Comparison of ENCODE assay signal across 8 mouse cellular contexts in genomic region chr13:109901811-109902210, GRCm38 (mm10).
DNase-seq lines count a peak whose midpoint lies in the region; ATAC-seq and TF ChIP-seq lines count a peak whose summit lies in the region.

No protein-coding gene starts in this region.

- peak overlapping the region; percentile 83 for H3K4me3 ChIP-seq in layer of hippocampus, adult 2 months
- peak overlapping the region; percentile 76 for H3K4me3 ChIP-seq in embryonic facial prominence, embryonic 15.5 days (replicated peaks)
- peak overlapping the region; percentile 66; the same call in 1 of the 2 replicates for H3K4me3 ChIP-seq in intestine, postnatal 0 days (ENCODE audit: low read depth, low read length)
- H3K4me3 ChIP-seq in myocyte, result no peak overlapping the region
- H3K4me3 ChIP-seq in kidney, adult 2 months (ENCODE audit: insufficient read depth, low read depth, low read length), result no peak overlapping the region

- no peak for TF ChIP-seq POLR2A in myocyte (IDR thresholded peaks at IDR 0.05; ENCODE audit: insufficient read length, low read depth)
- TF ChIP-seq POLR2A in kidney, adult 2 months (IDR thresholded peaks at IDR 0.05; ENCODE audit: low read depth, low read length), result no peak

- no peak for ATAC-seq in embryonic facial prominence, embryonic 15.5 days (ENCODE audit: insufficient number of reproducible peaks, low FRiP score, low TSS enrichment, low read depth)
- ATAC-seq in intestine, postnatal 0 days, result no peak

- peak overlapping the region; percentile 92 for H3K4me2 ChIP-seq in embryonic facial prominence, embryonic 15.5 days (replicated peaks)
- H3K4me2 ChIP-seq in intestine, postnatal 0 days (replicated peaks; ENCODE audit: low read depth), result peak overlapping the region; percentile 88; the same call in 1 of the 2 replicates
- peak overlapping the region; percentile 66 for H3K4me2 ChIP-seq in myocyte (ENCODE audit: low read depth)

- H3K9me3 ChIP-seq in embryonic facial prominence, embryonic 15.5 days (replicated peaks), result no peaks in the 10 kb centered on the region
- H3K9me3 ChIP-seq in intestine, postnatal 0 days (ENCODE audit: control insufficient read depth), result no peaks in the 10 kb centered on the region

- WGBS in embryonic facial prominence, embryonic 15.5 days, result 63% methylated on average over 5 of the region's 5 CpGs
- WGBS in intestine, postnatal 0 days, result 69% methylated on average over 5 of the region's 5 CpGs
- WGBS in kidney, adult 2 months, result 72% methylated on average over 5 of the region's 5 CpGs

- H3ac ChIP-seq in myocyte (ENCODE audit: control insufficient read depth, insufficient read length), result no peak overlapping the region

- DNase-seq in layer of hippocampus, adult 2 months (ENCODE audit: low spot score in 2 of 2), result no peak
- DNase-seq in layer of hippocampus, adult 8-10 months (ENCODE audit: low spot score in 2 of 2), result no peak
- DNase-seq in adrenal gland, postnatal 25 days, result no peak
- no peak for DNase-seq in gastrocnemius, adult 18-20 months (ENCODE audit: low spot score)
- DNase-seq in kidney, adult 2 months, result no peak

- no peak for TF ChIP-seq CTCF in layer of hippocampus, adult 2 months (conservative IDR thresholded peaks at IDR 0.05)
- TF ChIP-seq CTCF in intestine, postnatal 0 days (IDR thresholded peaks at IDR 0.05; ENCODE audit: low read depth), result no peak
- no peak for TF ChIP-seq CTCF in kidney, adult 2 months (conservative IDR thresholded peaks at IDR 0.05; ENCODE audit: insufficient read depth, insufficient read length, low read depth, low read length)

- peaks cover 6% of the 10 kb centered on the region for H3K79me2 ChIP-seq in myocyte (ENCODE audit: control insufficient read depth, insufficient read depth)

- no peak overlapping the region for H3K27ac ChIP-seq in layer of hippocampus, adult 2 months
- H3K27ac ChIP-seq in embryonic facial prominence, embryonic 15.5 days (replicated peaks), result no peak overlapping the region
- H3K27ac ChIP-seq in intestine, postnatal 0 days (ENCODE audit: low read depth, low read length), result no peak overlapping the region
- no peak overlapping the region for H3K27ac ChIP-seq in kidney, adult 2 months (ENCODE audit: insufficient read depth, low read depth, low read length)

- H3K4me1 ChIP-seq in embryonic facial prominence, embryonic 15.5 days, result peaks cover 27% of the 10 kb centered on the region
- H3K4me1 ChIP-seq in intestine, postnatal 0 days (replicated peaks; ENCODE audit: control insufficient read depth, insufficient read depth, low read length), result 0 out of 2 replicates have a peak, but pooled peaks cover 2% of the 10 kb centered on the region
- no peaks in the 10 kb centered on the region for H3K4me1 ChIP-seq in kidney, adult 2 months (ENCODE audit: control insufficient read depth, insufficient read depth, low read length)

- H3K9ac ChIP-seq in embryonic facial prominence, embryonic 15.5 days, result no peak overlapping the region
- no peak overlapping the region for H3K9ac ChIP-seq in intestine, postnatal 0 days (ENCODE audit: low read depth, low read length)

- no peaks in the 10 kb centered on the region for H3K36me3 ChIP-seq in embryonic facial prominence, embryonic 15.5 days
- no peaks in the 10 kb centered on the region for H3K36me3 ChIP-seq in intestine, postnatal 0 days (ENCODE audit: control insufficient read depth, insufficient read depth)
- no peaks in the 10 kb centered on the region for H3K36me3 ChIP-seq in myocyte (ENCODE audit: control insufficient read depth, insufficient read depth)
- H3K36me3 ChIP-seq in kidney, adult 2 months (ENCODE audit: control insufficient read depth, insufficient read depth, low read length), result no peaks in the 10 kb centered on the region

- no peaks in the 10 kb centered on the region for H3K27me3 ChIP-seq in embryonic facial prominence, embryonic 15.5 days
- H3K27me3 ChIP-seq in intestine, postnatal 0 days (replicated peaks; ENCODE audit: control insufficient read depth, insufficient read depth, low read length), result no peaks in the 10 kb centered on the region
- H3K27me3 ChIP-seq in myocyte (ENCODE audit: control insufficient read depth, insufficient read depth, insufficient read length), result no peaks in the 10 kb centered on the region
- H3K27me3 ChIP-seq in kidney, adult 2 months (replicated peaks; ENCODE audit: control insufficient read depth, insufficient read depth, low read length), result no peaks in the 10 kb centered on the region

TF ChIP-seq in myocyte, 11 proteins besides CTCF, POLR2A, EP300 and RAD21:
- TF ChIP-seq TCF3 (IDR thresholded peaks at IDR 0.05; ENCODE audit: insufficient read length, low read depth), result no peak
- TF ChIP-seq USF1 (IDR thresholded peaks at IDR 0.05; ENCODE audit: low read depth), result no peak
- no peak for TF ChIP-seq MAX (IDR thresholded peaks at IDR 0.05; ENCODE audit: low read depth)
- TF ChIP-seq TCF12 (IDR thresholded peaks at IDR 0.05; ENCODE audit: insufficient read depth, poor library complexity, severe bottlenecking), result no peak
- no peak for TF ChIP-seq POLR2AphosphoS2 (IDR thresholded peaks at IDR 0.05; ENCODE audit: insufficient read length, low read depth)
- TF ChIP-seq MYOG (IDR thresholded peaks at IDR 0.05; ENCODE audit: control insufficient read depth in 1 of 3, insufficient read depth in 1 of 3, insufficient read length in 2 of 3, low read depth in 2 of 3), result no peak
- no peak for TF ChIP-seq MYOD1 (IDR thresholded peaks at IDR 0.05; ENCODE audit: control insufficient read depth in 1 of 3, insufficient read length in 2 of 3, low read depth in 2 of 3)
- no peak for TF ChIP-seq CEBPB (IDR thresholded peaks at IDR 0.05; ENCODE audit: insufficient read depth, poor library complexity, severe bottlenecking)
- no peak for TF ChIP-seq SRF (IDR thresholded peaks at IDR 0.05; ENCODE audit: control insufficient read depth, insufficient read length, low read depth)
- TF ChIP-seq REST (IDR thresholded peaks at IDR 0.05; ENCODE audit: insufficient read depth, insufficient read length), result no peak
- TF ChIP-seq E2F4 (IDR thresholded peaks at IDR 0.05; ENCODE audit: insufficient read depth), result no peak

Comparison
In these comparisons a context has a peak if more than half of its experiments do, and no peak if none do; other contexts are left out.
1. H3K4me3 ChIP-seq: peak in layer of hippocampus, adult 2 months (single experiment), embryonic facial prominence, embryonic 15.5 days (single experiment) and intestine, postnatal 0 days (single experiment); none in myocyte (single experiment) and kidney, adult 2 months (single experiment).
2. Peak in every context shown above with its lines, with median percentiles within 50 percentile points of each other: H3K4me2 ChIP-seq.